Mouse (Mus musculus): ENCODE results near the gene Otud7b.

Otud7b gene

GRCm38 (mm10) chr3:96104261-96105065, at the start of gene Otud7b:
Otud7b (plus strand) TSS chr3:96104527.
- DNase-seq (ENCODE audit: low read depth, low spot score) = peak; percentile 74

- DNase-seq (ENCODE audit: low read depth, low spot score) = no peak
Measured at GRCm38 (mm10) chr3:96055294-96055693, 49.0 kb upstream of the Otud7b start.

GRCm38 (mm10) chr3:96056031-96056430, 48.3 kb upstream of the Otud7b start:
- DNase-seq (ENCODE audit: low read depth, low spot score) = no peak

- peak; percentile 82 for DNase-seq (ENCODE audit: low read depth, low spot score)
Measured at GRCm38 (mm10) chr3:96057747-96058204, 46.6 kb upstream of the Otud7b start.

- peak; percentile 56 for DNase-seq (ENCODE audit: low read depth, low spot score)
Measured at GRCm38 (mm10) chr3:96058231-96058896, 46.0 kb upstream of the Otud7b start, which contains the start of gene Vps45. Vps45 (minus strand) TSS chr3:96058466.

GRCm38 (mm10) chr3:96060146-96060545, 44.2 kb upstream of the Otud7b start:
- DNase-seq (ENCODE audit: low read depth, low spot score) = no peak

- no peak for DNase-seq (ENCODE audit: low read depth, low spot score)
Measured at GRCm38 (mm10) chr3:96063299-96063698, 41.0 kb upstream of the Otud7b start.

- no peak for DNase-seq (ENCODE audit: low read depth, low spot score)
Measured at GRCm38 (mm10) chr3:96064217-96064616, 40.1 kb upstream of the Otud7b start.

- DNase-seq (ENCODE audit: low read depth, low spot score) = no peak
Measured at GRCm38 (mm10) chr3:96065147-96065546, 39.2 kb upstream of the Otud7b start.

GRCm38 (mm10) chr3:96065754-96066375, 38.5 kb upstream of the Otud7b start:
- DNase-seq (ENCODE audit: low read depth, low spot score) = no peak

- DNase-seq (ENCODE audit: low read depth, low spot score) = no peak
Measured at GRCm38 (mm10) chr3:96066741-96067140, 37.6 kb upstream of the Otud7b start.

- DNase-seq (ENCODE audit: low read depth, low spot score) = no peak
Measured at GRCm38 (mm10) chr3:96069046-96069445, 35.3 kb upstream of the Otud7b start.

GRCm38 (mm10) chr3:96069542-96069941, 34.8 kb upstream of the Otud7b start:
- no peak for DNase-seq (ENCODE audit: low read depth, low spot score)

GRCm38 (mm10) chr3:96070241-96070640, 34.1 kb upstream of the Otud7b start:
- no peak for DNase-seq (ENCODE audit: low read depth, low spot score)

GRCm38 (mm10) chr3:96072921-96073486, 31.3 kb upstream of the Otud7b start:
- DNase-seq (ENCODE audit: low read depth, low spot score) = no peak

- DNase-seq (ENCODE audit: low read depth, low spot score) = no peak
Measured at GRCm38 (mm10) chr3:96078066-96078465, 26.3 kb upstream of the Otud7b start.

GRCm38 (mm10) chr3:96078711-96079110, 25.6 kb upstream of the Otud7b start:
- DNase-seq (ENCODE audit: low read depth, low spot score) = no peak

- peak; percentile 38 for DNase-seq (ENCODE audit: low read depth, low spot score)
Measured at GRCm38 (mm10) chr3:96081006-96081405, 23.3 kb upstream of the Otud7b start.

GRCm38 (mm10) chr3:96081650-96082049, 22.7 kb upstream of the Otud7b start:
- no peak for DNase-seq (ENCODE audit: low read depth, low spot score)

GRCm38 (mm10) chr3:96082100-96082499, 22.2 kb upstream of the Otud7b start:
- no peak for DNase-seq (ENCODE audit: low read depth, low spot score)

GRCm38 (mm10) chr3:96082714-96083508, 21.4 kb upstream of the Otud7b start:
- no peak for DNase-seq (ENCODE audit: low read depth, low spot score)
